Mouse (Mus musculus) hindbrain, embryonic 12.5 days (tissue): ENCODE measurements at regions not wholly inside any gene's neighbourhood (a gene's known extent, or its start where the extent isn't known, plus 50 kb on each side); places are given as distances from the start of the nearest gene placed in this dataset.
"Not testable (repeated sequence)": the region's sequence is repeated elsewhere in the genome, so short reads cannot be mapped to it uniquely, and the experiment has no call there.

Experiments used
- ATAC-seq: fragments of 200-750 bp; cut with Nextera tagmentation; 2 replicates; pipeline ENCODE4 v1.8.0; 2017; ENCODE audit warnings: moderate TSS enrichment; ENCODE audit not compliant: low FRiP score
- H3K27ac ChIP-seq: fragments of 300-500 bp; sonication (generic); 2 replicates; pipeline ENCODE4 v1.5.1; 2016; ENCODE audit warnings: mild to moderate bottlenecking
- H3K27me3 ChIP-seq: fragments of 300-500 bp; sonication (generic); 2 replicates; pipeline ENCODE4 v1.6.1; 2016; ENCODE audit warnings: mild to moderate bottlenecking
- H3K36me3 ChIP-seq: fragments of 300-500 bp; sonication (generic); 2 replicates; pipeline ENCODE4 v1.6.1; 2016; ENCODE audit warnings: mild to moderate bottlenecking
- H3K4me1 ChIP-seq: fragments of 300-500 bp; sonication (generic); 2 replicates; pipeline ENCODE4 v1.6.1; 2016
- H3K4me2 ChIP-seq: fragments of 300-500 bp; sonication (generic); replicated peaks from 2 replicates; pipeline ENCODE4 v1.6.1; 2016; ENCODE audit warnings: mild to moderate bottlenecking
- H3K4me3 ChIP-seq: fragments of 300-500 bp; sonication (generic); 2 replicates; pipeline ENCODE4 v1.5.1; 2016; ENCODE audit warnings: mild to moderate bottlenecking
- H3K9ac ChIP-seq: fragments of 300-500 bp; sonication (generic); 2 replicates; pipeline ENCODE4 v1.6.1; 2016; ENCODE audit warnings: mild to moderate bottlenecking, moderate library complexity
- H3K9me3 ChIP-seq: fragments of 300-500 bp; sonication (generic); replicated peaks from 2 replicates; pipeline ENCODE4 v1.6.1; 2016; ENCODE audit warnings: mild to moderate bottlenecking
- WGBS: fragments of 180-500 bp; shearing (Covaris S2); methylation state at CpG from one replicate; pipeline ENCODE4 v1.1.7; 2016; 5-methylcytosine and 5-hydroxymethylcytosine counted together

GRCm38 (mm10) chr5:145635204-145635603, 50.7 kb upstream of the Cyp3a41b start:
- H3K27me3 ChIP-seq, H3K4me1 ChIP-seq, H3K36me3 ChIP-seq, H3K4me3 ChIP-seq, ATAC-seq, H3K27ac ChIP-seq, H3K9ac ChIP-seq, H3K4me2 ChIP-seq: not testable (repeated sequence)
- peaks cover 79% of the 10 kb centered on the region for H3K9me3 ChIP-seq
- WGBS = 92% methylated on average over 2 of the region's 2 CpGs
